Mouse (Mus musculus) limb, embryonic 14.5 days (tissue): ENCODE measurements around the gene C1qtnf5. TPM values are rescaled to one million over a fixed set of nuclear protein-coding genes. Genes with fewer than 3 reads are reported as not detected.

Experiments
- ATAC-seq: fragments of 200-750 bp; cut with Nextera tagmentation; 2 replicates; pipeline ENCODE4 v1.8.0; 2017; ENCODE audit warnings: low read depth, moderate number of reproducible peaks, moderate TSS enrichment; ENCODE audit not compliant: low FRiP score
- DNase-seq: peaks from one replicate; pipeline ENCODE4 v3.0.0-alpha.2; 2015; ENCODE audit warnings: low spot score
- H3K27ac ChIP-seq: fragments of 300-500 bp; sonication (generic); replicated peaks from 2 replicates; pipeline ENCODE4 v1.5.1; 2014; ENCODE audit warnings: low read depth, mild to moderate bottlenecking, low read length, moderate library complexity, mixed read lengths
- H3K27me3 ChIP-seq: fragments of 300-500 bp; sonication (generic); 2 replicates; pipeline ENCODE4 v1.6.1; 2014; ENCODE audit warnings: low read length, mixed read lengths; ENCODE audit not compliant: control insufficient read depth, insufficient read depth
- H3K36me3 ChIP-seq: fragments of 300-500 bp; sonication (generic); 2 replicates; pipeline ENCODE4 v1.6.1; 2014; ENCODE audit warnings: mild to moderate bottlenecking, low read length, moderate library complexity, mixed read lengths; ENCODE audit not compliant: control insufficient read depth, insufficient read depth
- H3K4me1 ChIP-seq: fragments of 300-500 bp; sonication (generic); 2 replicates; pipeline ENCODE4 v1.6.1; 2014; ENCODE audit warnings: antibody characterized with exemption, low read length, mixed read lengths; ENCODE audit not compliant: control insufficient read depth, insufficient read depth
- H3K4me2 ChIP-seq: fragments of 300-500 bp; sonication (generic); replicated peaks from 2 replicates; pipeline ENCODE4 v1.6.1; 2014; ENCODE audit warnings: low read depth, mild to moderate bottlenecking, low read length, moderate library complexity; ENCODE audit not compliant: severe bottlenecking
- H3K4me3 ChIP-seq: fragments of 300-500 bp; sonication (generic); replicated peaks from 2 replicates; pipeline ENCODE4 v1.5.1; 2014; ENCODE audit warnings: low read length
- H3K9ac ChIP-seq: fragments of 300-500 bp; sonication (generic); 2 replicates; pipeline ENCODE4 v1.6.1; 2014; ENCODE audit warnings: mild to moderate bottlenecking, low read depth, low read length, moderate library complexity; ENCODE audit not compliant: severe bottlenecking
- H3K9me3 ChIP-seq: fragments of 300-500 bp; sonication (generic); 2 replicates; pipeline ENCODE4 v1.6.1; 2016; ENCODE audit warnings: low read length; ENCODE audit not compliant: control insufficient read depth
- POLR2A ChIP-seq: fragments of 200-500 bp; IDR thresholded peaks from 2 replicates; pipeline ENCODE4 v1.8.0; 2012; ENCODE audit warnings: inconsistent platforms, mild to moderate bottlenecking, moderate library complexity, borderline replicate concordance; ENCODE audit not compliant: insufficient read depth, insufficient read length; ENCODE audit errors: extremely low read depth
- WGBS: fragments of 180-500 bp; shearing (Covaris S2); extraction: QIAGEN DNeasy Blood & Tissue Kit; methylation state at CpG from one replicate; pipeline ENCODE4 v1.1.7; 2014; 5-methylcytosine and 5-hydroxymethylcytosine counted together
- polyA plus RNA-seq, 2 experiments: library from polyadenylated mRNA; depleted of rRNA in 1 of 2; stranded (reverse) in 1 of 2; unstranded in 1 of 2; fragments of >200 nt; fragmentation: Nextera tagmentation in 1 of 2; extraction: Ambion mirVana in 1 of 2; gene quantifications; 2 replicates each; pipeline versions ENCODE4 v1.2.1 to v1.2.3; 2012 to 2014

C1qtnf5 gene
- polyA plus RNA-seq, 2 experiments: 7.5 to 10.0 TPM

- Histone ChIP-seq H3K9ac (no peak overlapping the region), H3K4me3 (no peak overlapping the region), H3K9me3 (no peaks in the 10 kb centered on the region), H3K4me2 (no peak overlapping the region), H3K27ac (no peak overlapping the region), H3K36me3 (no peaks in the 10 kb centered on the region), H3K27me3 (no peaks in the 10 kb centered on the region), H3K4me1 (peaks cover 10% of the 10 kb centered on the region)
- WGBS: 35% methylated on average over 4 of the region's 4 CpGs
- ATAC-seq (no peak), DNase-seq (no peak)
- TF ChIP-seq POLR2A: no peak
Observed at GRCm38 (mm10) chr9:44072599-44072915, 34.5 kb upstream of the C1qtnf5 start.

- no peak overlapping the region for H3K9ac ChIP-seq
- H3K9me3 ChIP-seq: no peaks in the 10 kb centered on the region
- H3K36me3 ChIP-seq: no peaks in the 10 kb centered on the region
- H3K27me3 ChIP-seq: no peaks in the 10 kb centered on the region
- H3K4me3 ChIP-seq: no peak overlapping the region
- ATAC-seq (no peak), DNase-seq (no peak)
- no peak overlapping the region for H3K4me2 ChIP-seq
- peaks cover 9% of the 10 kb centered on the region for H3K4me1 ChIP-seq
- 69% methylated on average over 5 of the region's 5 CpGs for WGBS
- TF ChIP-seq POLR2A: no peak
- no peak overlapping the region for H3K27ac ChIP-seq
Observed at GRCm38 (mm10) chr9:44073115-44073514, 33.9 kb upstream of the C1qtnf5 start.

- no peak for DNase-seq
- WGBS: 63% methylated on average over 9 of the region's 9 CpGs
- no peak for ATAC-seq
Observed at GRCm38 (mm10) chr9:44074395-44075275, 32.4 kb upstream of the C1qtnf5 start.

GRCm38 (mm10) chr9:44075276-44075995 is 31.6 kb upstream of the C1qtnf5 start:
- Histone ChIP-seq H3K9ac (no peak overlapping the region), H3K9me3 (no peaks in the 10 kb centered on the region), H3K27ac (no peak overlapping the region), H3K27me3 (no peaks in the 10 kb centered on the region), H3K4me3 (no peak overlapping the region), H3K4me2 (no peak overlapping the region), H3K4me1 (peaks cover 17% of the 10 kb centered on the region), H3K36me3 (no peaks in the 10 kb centered on the region)
- DNase-seq (no peak), ATAC-seq (no peak)
- 71% methylated on average over 24 of the region's 24 CpGs for WGBS
- TF ChIP-seq POLR2A: no peak

More at GRCm38 (mm10) chr9:44074395-44075275, 32.4 kb upstream of the C1qtnf5 start:
- Histone ChIP-seq H3K4me1 (peaks cover 15% of the 10 kb centered on the region), H3K9ac (no peak overlapping the region), H3K27me3 (no peaks in the 10 kb centered on the region), H3K4me3 (no peak overlapping the region), H3K36me3 (no peaks in the 10 kb centered on the region), H3K4me2 (no peak overlapping the region), H3K27ac (no peak overlapping the region), H3K9me3 (no peaks in the 10 kb centered on the region)
- no peak for TF ChIP-seq POLR2A

- peaks cover 14% of the 10 kb centered on the region for H3K4me1 ChIP-seq
- H3K27me3 ChIP-seq: no peaks in the 10 kb centered on the region
- DNase-seq (no peak), ATAC-seq (no peak)
- no peak overlapping the region for H3K9ac ChIP-seq
- 69% methylated on average over 16 of the region's 16 CpGs for WGBS
- no peak overlapping the region for H3K4me3 ChIP-seq
- H3K27ac ChIP-seq: no peak overlapping the region
- no peak for TF ChIP-seq POLR2A
- H3K4me2 ChIP-seq: no peak overlapping the region
- H3K36me3 ChIP-seq: no peaks in the 10 kb centered on the region
- no peaks in the 10 kb centered on the region for H3K9me3 ChIP-seq
Observed at GRCm38 (mm10) chr9:44075996-44076763, 30.9 kb upstream of the C1qtnf5 start.
